Mouse (Mus musculus): ENCODE measurements around the gene Arl3.

DNA sequence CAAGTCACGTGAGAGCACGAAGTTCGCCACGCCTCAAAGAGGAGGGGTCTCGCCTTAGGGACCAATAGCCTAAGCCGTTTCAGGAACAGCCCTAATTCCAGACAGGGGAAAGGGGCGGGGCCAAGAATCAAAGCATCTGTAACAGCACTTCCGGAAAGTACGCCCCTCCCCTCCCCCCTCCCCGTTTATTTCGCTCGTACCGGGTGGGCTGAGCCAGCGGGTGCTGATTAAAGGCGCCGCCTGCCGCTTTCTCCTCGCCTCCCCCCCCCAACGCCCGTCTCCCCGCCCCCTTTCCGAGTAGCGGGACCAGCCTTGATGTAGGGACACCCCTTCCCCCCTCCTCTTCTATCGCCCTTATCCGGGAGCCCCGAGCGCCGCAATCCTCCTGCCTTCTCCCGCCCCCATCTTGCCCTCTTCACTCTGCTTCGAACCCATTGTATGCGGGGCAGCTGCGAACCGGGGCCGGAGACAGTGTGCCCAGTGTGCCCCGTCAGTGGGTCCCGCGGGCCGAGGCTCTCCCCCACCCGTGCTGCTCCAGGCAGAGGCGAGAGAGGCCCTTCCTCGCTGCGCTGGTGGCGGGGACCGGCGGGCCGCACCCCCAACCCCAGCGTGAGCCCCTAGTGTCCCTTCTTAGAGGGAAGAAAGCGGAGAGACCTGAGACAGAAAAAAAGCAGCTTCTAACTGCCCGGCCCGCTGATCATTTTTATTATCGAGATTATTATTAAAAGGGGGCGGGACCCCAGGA, 73.0 kb downstream of the Arl3 start:
- TF ChIP-seq CTCF (IDR thresholded peaks at IDR 0.05; ENCODE audit: low read depth, low read length) (no peak), POLR2A (IDR thresholded peaks at IDR 0.05; ENCODE audit: borderline replicate concordance, low read depth, low read length) (no peak)
